Mouse (Mus musculus) megakaryocyte, embryonic 14.5 days (primary cell): ENCODE results near the gene Cnot1.

Source experiments
- FLI1 ChIP-seq: IDR thresholded peaks from 2 replicates; pipeline ENCODE4 v1.6.1; 2012; ENCODE audit warnings: low read length, inconsistent platforms, mixed read lengths
- GATA1 ChIP-seq: IDR thresholded peaks from 3 replicates; pipeline ENCODE4 v1.6.1; 2012; ENCODE audit warnings: mixed read lengths, low read length, inconsistent platforms, borderline replicate concordance

DNA sequence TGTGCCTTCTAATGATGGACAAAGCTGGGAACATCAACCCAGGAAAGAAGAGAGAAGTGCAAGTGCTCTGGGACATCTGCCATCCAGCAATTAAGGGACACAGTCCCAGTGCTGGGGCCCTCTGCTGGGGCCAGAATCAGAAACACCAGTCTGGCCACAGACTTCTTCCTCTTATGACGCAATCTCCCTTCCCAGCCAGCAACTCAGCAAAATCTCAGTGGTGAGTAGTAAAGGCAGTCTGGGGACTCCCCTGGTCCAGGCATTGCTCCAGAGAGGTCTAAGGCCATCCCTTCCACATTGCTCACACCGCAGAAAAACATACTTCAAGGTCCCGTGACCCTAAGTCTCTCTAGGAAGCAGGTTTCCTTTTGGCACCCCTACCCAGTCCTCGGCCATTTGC, 45.0 kb upstream of the Cnot1 start:
- TF ChIP-seq GATA1 (no peak), FLI1 (no peak)
